Comparison of ENCODE assay signal across 6 mouse cellular contexts in genomic region chr5:64588768-64589167, GRCm38 (mm10).
DNase-seq lines count a peak whose midpoint lies in the region; ATAC-seq and TF ChIP-seq lines count a peak whose summit lies in the region.
"Not testable (repeated sequence)": the region's sequence is repeated elsewhere in the genome, so short reads cannot be mapped to it uniquely, and the experiment has no call there.

No protein-coding gene starts in this region.

- not testable (repeated sequence) for TF ChIP-seq CTCF in liver, embryonic 14.5 days (IDR thresholded peaks at IDR 0.05; ENCODE audit: low read depth); liver, postnatal 0 days (IDR thresholded peaks at IDR 0.05; ENCODE audit: low read depth)

- H3K9me3 ChIP-seq in forebrain, embryonic 11.5 days (ENCODE audit: control insufficient read depth, low read length); hindbrain, embryonic 12.5 days (replicated peaks); liver, embryonic 11.5 days (ENCODE audit: control insufficient read depth, low read length); liver, embryonic 14.5 days (ENCODE audit: control insufficient read depth, low read length); liver, postnatal 0 days (ENCODE audit: low read length); stomach, embryonic 16.5 days (replicated peaks; ENCODE audit: control insufficient read depth, low read length): not testable (repeated sequence)

- DNase-seq in forebrain, embryonic 11.5 days (ENCODE audit: low spot score): peak; percentile 24
- not testable (repeated sequence) for DNase-seq in liver, embryonic 11.5 days (ENCODE audit: low spot score); liver, embryonic 14.5 days (ENCODE audit: low read depth in 3 of 3, low spot score in 3 of 3); liver, postnatal 0 days

- WGBS in forebrain, embryonic 11.5 days: 97% methylated on average over 8 of the region's 8 CpGs
- WGBS in hindbrain, embryonic 12.5 days: 96% methylated on average over 8 of the region's 8 CpGs
- whole genome bisulfite sequencing in liver, embryonic 11.5 days: 95% methylated on average over 8 of the region's 8 CpGs
- WGBS in liver, embryonic 14.5 days (ENCODE audit: insufficient replicate concordance): 88% methylated on average over 8 of the region's 8 CpGs
- 92% methylated on average over 8 of the region's 8 CpGs for WGBS in liver, postnatal 0 days (ENCODE audit: insufficient replicate concordance)
- WGBS in stomach, embryonic 16.5 days: 95% methylated on average over 8 of the region's 8 CpGs

- not testable (repeated sequence) for ATAC-seq in forebrain, embryonic 11.5 days (replicated peaks; ENCODE audit: low FRiP score); hindbrain, embryonic 12.5 days (ENCODE audit: low FRiP score); liver, embryonic 11.5 days (replicated peaks; ENCODE audit: low FRiP score); liver, embryonic 14.5 days (ENCODE audit: insufficient read depth); liver, postnatal 0 days; stomach, embryonic 16.5 days (ENCODE audit: insufficient read depth, low FRiP score)

- H3K4me2 ChIP-seq in forebrain, embryonic 11.5 days (ENCODE audit: low read depth, low read length, severe bottlenecking); hindbrain, embryonic 12.5 days (replicated peaks); liver, embryonic 11.5 days; liver, postnatal 0 days (ENCODE audit: low read depth, low read length); stomach, embryonic 16.5 days (ENCODE audit: low read depth, low read length): not testable (repeated sequence)
- peak overlapping the region; percentile 57; the same call in 1 of the 2 replicates for H3K4me2 ChIP-seq in liver, embryonic 14.5 days (ENCODE audit: low read depth)

- not testable (repeated sequence) for H3K36me3 ChIP-seq in forebrain, embryonic 11.5 days (ENCODE audit: control insufficient read depth, insufficient read depth, low read length); hindbrain, embryonic 12.5 days; liver, embryonic 11.5 days (ENCODE audit: control insufficient read depth, insufficient read depth, low read length); liver, embryonic 14.5 days (replicated peaks; ENCODE audit: control insufficient read depth, insufficient read depth, low read depth); liver, postnatal 0 days (replicated peaks; ENCODE audit: insufficient read depth, low read length); stomach, embryonic 16.5 days (ENCODE audit: control insufficient read depth, insufficient read depth, low read length)

- not testable (repeated sequence) for H3K4me1 ChIP-seq in forebrain, embryonic 11.5 days (replicated peaks; ENCODE audit: control insufficient read depth, insufficient read depth, low read length); hindbrain, embryonic 12.5 days
- peaks cover 35% of the 10 kb centered on the region for H3K4me1 ChIP-seq in liver, embryonic 11.5 days (replicated peaks; ENCODE audit: control insufficient read depth, insufficient read depth, low read length)
- peaks cover 61 to 62% of the 10 kb centered on the region in 2 experiments for H3K4me1 ChIP-seq in liver, embryonic 14.5 days (replicated peaks; ENCODE audit: control insufficient read depth in 2 of 2, insufficient read depth in 2 of 2, low read length in 1 of 2)
- peaks cover 29% of the 10 kb centered on the region for H3K4me1 ChIP-seq in liver, postnatal 0 days (ENCODE audit: insufficient read depth)
- peaks cover 11% of the 10 kb centered on the region for H3K4me1 ChIP-seq in stomach, embryonic 16.5 days (ENCODE audit: control insufficient read depth, insufficient read depth, low read length)

- not testable (repeated sequence) for H3K27me3 ChIP-seq in forebrain, embryonic 11.5 days (ENCODE audit: control insufficient read depth, insufficient read depth, low read length); hindbrain, embryonic 12.5 days; liver, embryonic 11.5 days (replicated peaks; ENCODE audit: control insufficient read depth, insufficient read depth, low read length); liver, embryonic 14.5 days (ENCODE audit: control insufficient read depth, insufficient read depth, low read length); liver, postnatal 0 days (ENCODE audit: insufficient read depth, low read length); stomach, embryonic 16.5 days (ENCODE audit: control insufficient read depth, insufficient read depth, low read length)

- not testable (repeated sequence) for H3K27ac ChIP-seq in forebrain, embryonic 11.5 days (ENCODE audit: low read depth, low read length)
- H3K27ac ChIP-seq in hindbrain, embryonic 12.5 days: 0 out of 2 replicates have a peak overlapping the region, but pooled peaks have one; percentile 2
- peak overlapping the region; percentile 83 for H3K27ac ChIP-seq in liver, embryonic 11.5 days (ENCODE audit: low read depth, low read length)
- peak overlapping the region; percentile 99 for H3K27ac ChIP-seq in liver, embryonic 14.5 days
- H3K27ac ChIP-seq in liver, postnatal 0 days (ENCODE audit: low read depth): peak overlapping the region; percentile 88
- peak overlapping the region; percentile 78; the same call in 1 of the 2 replicates for H3K27ac ChIP-seq in stomach, embryonic 16.5 days (ENCODE audit: low read length)

- H3K4me3 ChIP-seq in forebrain, embryonic 11.5 days (ENCODE audit: low read depth, low read length); hindbrain, embryonic 12.5 days; liver, embryonic 11.5 days (ENCODE audit: low read depth, low read length); liver, embryonic 14.5 days (ENCODE audit: insufficient read depth in 1 of 2, low read depth in 2 of 2, low read length in 2 of 2); liver, postnatal 0 days (ENCODE audit: low read depth, low read length); stomach, embryonic 16.5 days (replicated peaks; ENCODE audit: low read length): not testable (repeated sequence)

- TF ChIP-seq EP300 in liver, embryonic 14.5 days (IDR thresholded peaks at IDR 0.05; ENCODE audit: low read depth); liver, postnatal 0 days (IDR thresholded peaks at IDR 0.05; ENCODE audit: low read depth): not testable (repeated sequence)

- not testable (repeated sequence) for H3K9ac ChIP-seq in forebrain, embryonic 11.5 days (ENCODE audit: low read length); hindbrain, embryonic 12.5 days; liver, embryonic 11.5 days (ENCODE audit: low read depth, low read length); liver, postnatal 0 days (replicated peaks); stomach, embryonic 16.5 days (ENCODE audit: low read length)
- H3K9ac ChIP-seq in liver, embryonic 14.5 days (replicated peaks): peak overlapping the region; percentile 70
